Mouse (Mus musculus) lung, postnatal 4 days (tissue): ENCODE measurements at regions not wholly inside any gene's neighbourhood (a gene's known extent, or its start where the extent isn't known, plus 50 kb on each side); places are given as distances from the start of the nearest gene placed in this dataset.

Source experiments
- DNase-seq, 2 experiments: peaks; one replicate each; pipeline ENCODE4 v3.0.0; 2021

DNA sequence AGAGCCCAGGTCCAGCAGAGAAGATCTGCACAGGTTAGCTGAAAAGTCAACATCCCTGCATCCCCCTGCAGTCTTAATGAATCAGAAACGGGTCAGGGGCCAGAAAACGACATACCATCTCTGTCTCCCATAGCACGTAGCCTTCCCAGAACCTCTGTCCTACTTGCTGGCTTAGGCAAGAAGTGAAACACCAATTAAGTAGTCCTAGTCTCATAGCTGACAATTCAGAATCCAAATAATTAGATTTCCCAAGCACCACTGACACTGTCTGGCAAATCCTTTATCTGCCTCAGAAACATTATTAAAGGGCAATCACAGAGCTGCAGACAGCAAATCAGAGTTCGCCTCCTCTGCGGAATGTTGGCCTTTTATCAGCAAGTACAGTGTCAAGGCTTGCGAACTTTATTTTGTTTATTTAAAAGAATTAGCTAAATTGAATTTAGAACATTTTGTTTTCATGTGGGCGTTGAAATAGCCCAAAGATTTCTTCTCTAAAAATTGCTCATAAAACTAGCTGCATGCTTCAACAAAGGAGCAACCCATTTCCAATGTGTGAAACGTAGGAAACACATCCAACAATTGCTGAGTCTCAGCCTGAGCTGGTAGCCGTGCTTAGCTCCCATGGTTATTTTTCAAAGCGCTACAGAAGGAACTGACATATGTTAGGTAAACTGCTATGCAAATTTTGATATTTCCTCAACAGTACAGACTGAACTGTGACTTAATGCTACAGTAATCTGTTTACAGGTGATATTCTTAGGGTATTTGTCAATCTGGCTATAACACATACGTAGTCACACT is 411.2 kb downstream of the Ipo11 start:
- no peak for DNase-seq

DNA sequence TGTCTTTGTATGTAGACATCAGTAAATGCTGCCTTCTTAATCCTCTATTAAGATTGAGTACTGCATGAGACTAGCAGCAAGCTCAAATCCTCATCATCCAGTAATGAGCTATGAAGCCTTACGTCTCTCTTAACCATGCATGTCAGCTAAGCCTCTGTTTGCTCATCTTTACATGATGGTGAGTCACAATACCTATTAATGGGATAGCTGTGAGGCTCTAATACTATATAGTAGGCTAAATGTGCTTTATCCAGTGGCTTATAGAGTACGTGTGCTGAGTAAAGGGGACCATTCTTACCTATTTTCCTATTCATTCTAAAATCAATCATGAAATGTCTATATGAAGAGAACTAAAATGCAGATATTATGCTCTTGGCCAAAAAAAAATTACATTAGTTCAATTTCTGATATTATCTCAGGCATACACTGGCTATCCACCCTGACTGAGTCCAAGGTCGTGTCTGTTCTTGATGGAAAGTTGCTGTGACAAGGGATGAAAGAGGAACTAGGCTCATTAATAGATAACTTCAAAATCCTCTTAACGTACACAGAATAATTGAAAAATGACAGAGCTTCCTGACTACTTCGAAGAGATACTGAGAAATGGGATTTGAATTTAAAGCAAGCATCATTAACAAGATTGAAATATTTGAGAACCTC is 422.1 kb downstream of the Ipo11 start:
- DNase-seq: no peak

DNA sequence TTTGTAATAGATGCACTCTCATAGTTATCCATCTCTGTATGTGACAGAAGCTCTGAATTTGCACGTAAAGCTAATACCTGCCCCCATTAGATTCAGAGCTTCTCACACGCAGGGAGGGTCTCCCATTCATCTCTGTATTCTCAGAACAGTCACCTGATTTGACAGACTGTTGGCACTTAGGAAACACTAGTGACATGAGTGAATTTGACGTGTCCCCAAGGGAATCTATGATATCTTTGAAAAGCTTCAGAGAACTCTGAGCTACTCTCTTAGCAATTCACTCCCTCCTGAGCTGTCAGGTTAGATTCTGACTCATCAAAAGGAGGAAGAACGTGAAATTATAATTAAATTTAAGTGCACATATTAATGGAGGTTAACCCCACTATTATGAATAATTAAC is 423.1 kb downstream of the Ipo11 start:
- DNase-seq: no peak

DNA sequence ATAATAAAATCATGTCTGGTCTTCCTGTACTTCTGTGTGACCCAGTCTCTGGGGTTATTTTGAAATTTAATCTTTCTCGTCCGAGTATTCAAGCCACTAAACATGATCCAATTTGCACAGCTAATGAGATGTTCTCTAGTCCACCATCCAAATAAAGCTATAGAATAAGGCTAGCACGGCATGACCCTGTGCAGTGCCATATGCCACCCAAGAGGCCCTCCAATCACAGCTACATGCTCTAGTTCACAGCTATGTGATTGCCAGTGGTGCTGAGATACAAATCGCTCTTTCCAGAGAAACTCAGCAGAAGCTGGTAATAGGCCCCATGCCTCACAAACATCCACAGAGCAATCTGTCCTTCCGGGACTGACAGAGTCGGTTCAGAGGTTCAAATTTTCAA is 426.3 kb downstream of the Ipo11 start:
- DNase-seq: no peak

DNA sequence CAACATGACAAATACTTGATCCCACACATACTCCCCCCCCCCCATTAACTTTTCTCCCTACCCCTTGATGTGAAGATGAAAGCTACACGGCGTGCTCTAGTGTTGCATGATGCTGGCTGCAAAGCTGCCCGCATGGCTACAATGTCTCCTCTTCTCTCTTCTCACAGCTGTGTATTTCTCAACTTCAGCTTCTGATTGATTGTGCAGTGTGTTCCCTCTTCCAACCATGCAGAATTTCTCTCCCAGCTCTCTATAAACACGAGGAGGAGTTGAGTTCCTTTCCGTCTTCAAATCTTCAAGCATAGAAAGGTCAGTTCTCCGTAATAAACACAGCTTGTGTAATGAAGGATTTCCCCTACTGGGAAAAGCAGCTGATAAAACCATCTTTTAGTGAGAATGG is 435.5 kb downstream of the Ipo11 start:
- DNase-seq: no peak

DNA sequence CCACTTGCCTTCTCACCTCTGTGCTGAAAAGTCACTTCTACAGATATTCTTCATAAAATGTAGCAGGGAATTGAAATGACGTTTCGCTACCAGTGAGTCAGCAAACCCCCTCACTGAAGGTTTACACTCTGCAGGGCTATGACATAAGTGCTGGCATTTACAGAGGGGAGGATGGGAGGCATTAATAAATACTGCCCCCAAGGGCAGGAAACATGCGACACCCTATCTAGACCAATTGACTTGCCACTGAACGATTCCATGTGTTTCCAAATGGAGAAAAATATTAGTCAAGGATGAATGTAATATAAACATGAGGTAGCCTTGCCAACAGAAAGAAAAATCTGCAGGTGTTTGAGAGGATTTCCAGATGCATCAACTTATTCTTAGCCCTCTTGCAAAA is 465.5 kb downstream of the Ipo11 start:
- DNase-seq: no peak

DNA sequence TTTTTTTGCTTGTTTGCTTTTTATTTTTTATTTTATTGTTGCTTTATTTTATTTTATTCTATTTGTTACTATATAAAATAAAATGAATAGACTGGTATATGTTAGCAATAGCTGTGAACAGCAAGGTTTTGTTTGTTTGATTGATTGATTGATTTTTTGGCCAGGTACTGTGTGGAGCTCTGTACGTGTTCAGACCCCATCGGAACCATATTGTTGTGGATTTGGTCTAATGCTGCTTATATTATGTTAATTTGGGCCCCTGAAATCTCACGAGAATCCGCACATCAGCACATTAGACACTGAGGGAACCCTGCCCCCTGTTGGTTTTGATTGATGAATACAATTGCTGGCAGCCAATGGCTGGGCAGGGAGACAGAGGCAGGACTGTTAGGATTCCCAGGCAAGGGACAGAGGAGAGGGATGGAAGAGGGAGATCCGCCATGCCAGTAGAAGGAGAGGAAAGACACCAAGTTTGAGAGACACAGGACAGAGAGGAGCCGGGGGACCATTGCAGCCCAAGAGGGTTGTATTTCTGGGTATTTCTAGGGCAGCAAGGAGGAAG is 482.3 kb downstream of the Ipo11 start:
- no peak for DNase-seq

DNA sequence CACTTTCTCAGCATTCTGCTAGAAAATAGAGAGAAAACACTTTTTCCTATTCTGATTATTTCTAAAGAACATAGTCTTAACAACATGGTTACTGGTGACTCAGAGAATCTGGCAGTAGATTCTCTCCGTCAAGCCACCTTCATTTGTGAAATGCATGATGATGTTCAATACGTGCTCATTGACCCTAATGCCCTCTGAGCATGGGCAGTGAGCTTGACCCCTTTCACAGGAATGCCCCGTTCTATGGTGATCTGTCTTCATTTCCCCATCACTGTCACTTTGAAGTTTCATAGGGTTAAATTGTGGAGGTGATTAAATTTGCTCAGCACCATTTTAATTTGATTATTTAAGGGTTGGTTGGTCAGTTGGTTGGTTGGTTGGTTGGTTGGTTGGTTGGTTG is 504.6 kb downstream of the Ipo11 start:
- no peak for DNase-seq

DNA sequence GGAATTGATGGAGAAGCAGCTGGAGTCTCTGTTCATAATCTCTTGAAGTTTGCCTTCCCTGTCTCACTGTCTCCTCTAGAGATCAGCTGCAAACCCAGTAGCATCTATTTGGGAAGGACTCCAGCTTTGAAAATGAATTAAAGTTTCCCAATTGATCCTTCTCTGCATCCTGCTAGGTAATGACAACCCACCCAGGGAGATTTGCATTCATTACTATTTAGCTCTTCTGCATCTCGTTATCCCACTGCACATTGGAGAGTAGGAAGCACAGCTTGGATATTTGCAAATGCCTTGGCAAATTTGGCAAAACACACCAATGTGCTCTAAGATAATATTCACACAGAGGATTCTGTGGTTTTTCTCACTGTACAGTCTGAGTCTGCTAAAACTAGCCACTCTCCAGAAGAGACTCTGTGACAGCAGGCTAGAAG is 530.1 kb downstream of the Ipo11 start:
- DNase-seq: no peak

DNA sequence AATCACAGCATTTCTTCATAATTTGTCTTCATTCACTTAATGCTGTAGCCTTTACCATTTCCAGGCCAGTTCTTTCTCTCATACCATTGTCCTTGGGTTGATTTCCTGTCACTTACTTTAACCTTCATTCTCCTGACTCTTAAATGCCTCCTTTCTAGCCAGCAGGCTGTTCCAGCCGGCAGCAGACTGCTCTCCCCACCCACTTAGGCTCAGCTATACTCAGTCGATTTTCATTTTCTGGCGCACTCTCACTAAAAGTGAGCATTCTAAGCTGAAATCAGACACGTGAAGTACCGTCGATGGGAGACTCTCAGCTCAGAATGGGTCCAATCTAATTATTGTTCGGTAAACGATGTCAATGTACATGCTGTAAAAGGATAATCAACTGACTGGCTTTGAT is 544.1 kb downstream of the Ipo11 start:
- no peak for DNase-seq

DNA sequence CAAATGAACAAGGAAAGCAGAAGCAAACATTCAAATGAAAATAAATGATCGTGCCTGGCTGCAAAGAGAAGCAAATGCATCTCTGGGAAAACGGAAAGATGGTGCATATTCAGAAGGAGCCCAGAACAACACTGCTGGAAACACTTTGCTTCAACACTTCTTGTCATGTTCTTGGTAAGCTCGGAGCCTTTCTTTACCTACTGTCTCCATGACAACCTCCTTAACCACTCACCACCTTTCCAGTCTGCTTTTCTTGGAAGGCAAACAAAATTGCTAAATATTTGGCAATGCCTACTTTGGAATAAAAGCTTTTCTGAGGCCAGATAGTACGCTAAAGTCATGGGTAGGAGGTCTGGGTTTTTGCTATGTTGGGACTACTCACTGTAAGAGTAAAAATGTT is 548.1 kb downstream of the Ipo11 start:
- no peak for DNase-seq

DNA sequence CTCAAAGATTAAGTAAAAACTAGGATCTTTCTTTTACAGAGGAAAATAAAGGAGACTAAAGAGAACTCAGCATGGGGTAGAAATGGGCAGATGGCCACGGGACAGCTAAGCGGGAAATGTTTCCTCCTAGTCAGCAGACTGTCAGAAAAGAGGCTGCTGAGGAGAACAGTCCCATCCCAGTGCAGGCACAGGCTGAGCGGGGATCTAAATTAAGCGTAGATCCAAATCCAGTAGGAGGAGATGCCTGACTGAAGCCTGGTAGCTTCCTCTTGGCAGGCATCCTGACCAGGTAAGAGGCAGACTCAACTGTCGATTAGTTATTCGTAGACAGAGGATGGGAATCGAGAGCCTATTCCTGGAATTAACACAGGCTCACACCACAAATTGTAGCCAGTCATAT is 569.2 kb downstream of the Ipo11 start:
- DNase-seq: no peak

DNA sequence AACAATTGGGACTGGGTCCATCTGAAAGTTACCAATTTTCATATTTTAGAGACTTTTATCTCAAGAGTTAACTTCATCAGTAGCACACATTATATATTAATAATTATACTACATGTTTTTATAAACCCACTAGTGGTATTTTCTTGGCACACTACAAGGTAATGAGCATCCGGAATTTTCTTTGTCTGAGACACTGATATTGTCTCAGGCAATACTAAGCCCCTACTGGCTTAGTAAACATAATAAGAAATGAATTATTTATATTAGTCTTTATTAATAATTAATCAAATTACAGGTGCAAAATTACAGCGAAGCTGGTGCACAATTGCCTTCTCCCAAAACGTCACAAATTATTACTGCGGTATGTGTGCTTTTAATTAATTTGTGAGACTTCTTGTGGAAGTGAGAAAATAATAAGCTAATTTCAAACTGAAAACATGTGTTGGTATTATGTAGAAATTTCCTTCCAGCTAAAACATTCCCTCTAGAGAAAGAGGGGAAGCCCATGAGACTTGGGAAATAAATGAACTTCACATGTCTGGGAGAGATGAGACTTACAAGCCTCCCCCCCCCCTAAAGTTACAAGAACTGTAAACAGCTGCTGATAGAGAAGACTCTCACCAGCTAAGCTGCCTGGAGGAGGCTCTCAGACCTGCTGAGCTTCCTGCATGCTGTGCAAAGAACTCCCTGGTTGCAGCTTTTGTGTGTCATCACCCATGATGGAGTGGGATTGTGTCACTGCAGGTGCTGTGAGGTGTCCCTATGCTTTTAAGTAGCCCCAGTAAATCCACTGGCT is 583.9 kb downstream of the Ipo11 start:
- DNase-seq: no peak

DNA sequence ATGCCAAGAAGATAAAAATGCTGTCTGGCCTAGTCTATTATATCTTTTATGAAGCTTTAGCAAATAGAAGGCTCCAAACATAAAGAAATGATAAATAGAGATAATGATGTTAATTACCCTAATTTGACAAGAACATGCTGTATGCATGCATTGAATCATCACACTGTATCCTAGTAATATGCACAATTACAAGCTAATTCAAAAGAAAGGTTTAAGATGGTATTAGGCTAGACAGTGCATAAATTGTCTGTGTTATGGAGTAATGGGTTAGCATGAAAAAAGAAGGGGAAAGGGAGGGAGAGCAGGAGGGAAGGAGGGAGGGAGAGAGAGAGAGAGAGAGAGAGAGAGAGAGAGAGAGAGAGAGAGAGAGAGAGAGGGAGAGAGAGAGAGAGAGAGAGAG is 604.7 kb downstream of the Ipo11 start:
- no peak for DNase-seq

DNA sequence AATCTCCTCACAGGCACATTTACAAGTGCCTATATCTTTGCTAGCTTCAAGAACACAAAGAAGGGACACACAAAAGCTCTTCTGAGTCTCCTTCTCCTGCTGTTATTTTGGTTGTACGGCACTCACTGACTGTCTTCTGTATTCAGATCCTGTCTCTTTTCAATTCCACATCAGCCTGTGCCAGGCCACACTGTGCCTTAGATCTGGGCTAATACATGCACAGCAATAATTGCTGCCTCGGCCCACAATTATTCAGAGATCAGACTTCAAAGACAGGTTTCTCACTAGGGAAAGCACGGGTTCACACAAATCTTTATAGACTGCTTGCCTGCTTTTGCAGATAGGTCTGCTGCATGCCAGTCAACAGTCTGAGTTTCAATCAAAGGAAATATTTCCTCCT is 617.8 kb downstream of the Ipo11 start:
- no peak for DNase-seq

DNA sequence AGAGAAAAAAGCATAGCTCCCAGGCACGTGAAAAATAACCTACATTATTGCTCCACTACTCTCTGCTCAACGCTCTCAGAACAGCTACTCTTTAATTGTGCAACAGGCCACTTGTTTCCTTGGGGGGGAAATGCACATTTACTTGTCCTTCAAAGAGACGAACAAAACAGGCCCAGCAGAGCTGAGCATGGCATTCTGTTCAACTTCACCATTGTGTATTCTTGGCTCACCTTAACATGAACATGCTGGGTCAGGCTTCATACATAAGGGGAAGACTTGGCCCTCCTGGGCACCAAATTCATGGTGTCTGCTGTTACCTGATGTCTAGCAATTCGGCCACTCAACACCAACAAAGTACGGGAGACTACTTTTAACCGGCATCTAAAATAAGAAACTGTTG is 618.3 kb downstream of the Ipo11 start:
- DNase-seq: no peak

DNA sequence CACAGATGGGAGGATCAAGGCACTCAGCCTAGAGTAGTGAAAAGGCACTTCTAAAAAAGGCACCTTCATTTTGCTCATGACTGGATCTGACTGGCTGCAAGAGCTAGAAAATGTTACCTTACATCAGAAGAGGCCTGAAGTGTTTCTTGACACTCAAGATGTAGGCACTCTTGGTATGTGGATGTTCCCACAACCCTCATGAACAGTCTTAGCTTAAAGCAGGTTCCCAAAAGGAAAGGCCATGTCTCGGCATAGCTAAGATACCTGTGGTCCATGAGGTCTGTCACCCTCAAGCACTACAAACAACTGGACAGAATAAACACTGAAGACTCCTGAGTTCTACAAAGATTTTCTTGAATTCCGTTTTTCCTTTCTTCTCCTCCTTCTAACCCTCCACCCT is 619.5 kb downstream of the Ipo11 start:
- DNase-seq: no peak

DNA sequence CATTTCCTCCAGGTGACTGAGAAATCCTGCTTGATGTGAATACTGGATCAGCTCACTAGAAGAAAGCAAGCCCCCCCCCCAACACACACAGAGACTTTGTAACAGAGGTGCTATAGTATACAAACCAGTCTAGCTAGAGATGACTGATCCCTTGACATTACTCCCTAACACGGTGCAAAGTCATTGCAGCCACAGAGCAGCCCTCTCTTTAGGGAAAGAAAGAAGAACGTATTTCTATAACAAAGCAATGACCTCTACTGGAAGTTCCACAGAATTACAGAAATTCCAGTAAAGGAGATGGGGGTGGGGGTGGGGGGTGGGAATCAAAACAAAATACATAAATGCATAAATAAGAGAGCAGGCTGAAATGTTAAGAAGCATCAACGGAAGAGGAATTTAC is 655.6 kb downstream of the Ipo11 start:
- no peak for DNase-seq

DNA sequence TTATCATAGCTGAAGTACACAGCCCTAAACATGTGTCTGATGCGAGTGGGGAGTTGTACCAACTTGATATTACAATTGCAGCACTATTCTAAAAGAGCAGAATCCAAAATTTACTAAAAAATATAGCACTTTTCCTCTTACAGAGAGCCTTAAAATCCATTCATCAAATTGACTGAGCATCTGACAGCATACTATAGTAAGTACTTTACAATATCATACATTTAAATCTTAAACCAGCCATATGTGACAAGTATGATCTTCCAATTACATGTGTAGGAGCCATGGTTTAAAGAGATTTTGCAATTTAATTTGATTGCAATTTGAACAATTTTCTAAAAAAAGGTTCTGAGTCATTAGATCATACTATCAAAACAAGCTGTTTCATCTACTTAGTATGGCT is 676.9 kb downstream of the Ipo11 start:
- no peak for DNase-seq
